Mouse (Mus musculus) MEL (cell line): ENCODE measurements at regions not wholly inside any gene's neighbourhood (a gene's known extent, or its start where the extent isn't known, plus 50 kb on each side); places are given as distances from the start of the nearest gene placed in this dataset.

Experiments used
- DNase-seq: peaks from one replicate; pipeline ENCODE4 v3.0.0; 2011; ENCODE audit warnings: low read depth, low spot score
- H3K27ac ChIP-seq: 2 replicates; pipeline ENCODE4 v1.5.1; 2012; ENCODE audit warnings: low read depth, mild to moderate bottlenecking, control low read depth, low read length, moderate library complexity; ENCODE audit not compliant: control insufficient read depth
- H3K27me3 ChIP-seq, 2 experiments: fragments of 150-350 bp in 1 of 2; sonication (generic) in 1 of 2; 2 replicates each; pipeline ENCODE4 v1.6.1; 2012; ENCODE audit warnings: low read length in 2 of 2, mild to moderate bottlenecking in 2 of 2, improper control_type of control experiment in 1 of 2, moderate library complexity in 1 of 2; ENCODE audit not compliant: insufficient read depth in 2 of 2, control insufficient read depth in 1 of 2
- H3K36me3 ChIP-seq, 2 experiments: 2 replicates each; pipeline ENCODE4 v1.6.1; 2012 to 2014; ENCODE audit warnings: low read length in 2 of 2, improper control_type of control experiment in 1 of 2, inconsistent platforms in 1 of 2, mild to moderate bottlenecking in 1 of 2; ENCODE audit not compliant: insufficient read depth in 2 of 2, control insufficient read depth in 1 of 2
- H3K4me1 ChIP-seq, 2 experiments: fragments of 150-350 bp in 1 of 2; sonication (generic) in 1 of 2; 2 replicates each; pipeline ENCODE4 v1.6.1; 2012; ENCODE audit warnings: low read length in 2 of 2, improper control_type of control experiment in 1 of 2, mild to moderate bottlenecking in 1 of 2; ENCODE audit not compliant: insufficient read depth in 2 of 2, control insufficient read depth in 1 of 2
- H3K4me3 ChIP-seq, 2 experiments: fragments of 150-350 bp in 1 of 2; sonication (generic) in 1 of 2; 2 replicates each; pipeline ENCODE4 v1.5.1; 2012; ENCODE audit warnings: low read depth in 2 of 2, low read length in 2 of 2, mild to moderate bottlenecking in 2 of 2, moderate library complexity in 2 of 2, control low read depth in 1 of 2, improper control_type of control experiment in 1 of 2; ENCODE audit not compliant: control insufficient read depth in 1 of 2, insufficient read depth in 1 of 2
- H3K79me2 ChIP-seq: 2 replicates; pipeline ENCODE4 v1.6.1; 2012; ENCODE audit warnings: mild to moderate bottlenecking, low read length, moderate library complexity; ENCODE audit not compliant: control insufficient read depth, poor library complexity, insufficient read depth
- H3K9ac ChIP-seq: 2 replicates; pipeline ENCODE4 v1.6.1; 2012; ENCODE audit warnings: low read depth, mild to moderate bottlenecking, control low read depth, low read length, moderate library complexity; ENCODE audit not compliant: control insufficient read depth, poor library complexity, severe bottlenecking
- H3K9me3 ChIP-seq: fragments of 150-350 bp; sonication (generic); replicated peaks from 2 replicates; pipeline ENCODE4 v1.6.1; 2012; ENCODE audit warnings: mild to moderate bottlenecking, low read length, improper control_type of control experiment, moderate library complexity; ENCODE audit not compliant: insufficient read depth
- BHLHE40 ChIP-seq: IDR thresholded peaks from 2 replicates; pipeline ENCODE4 v1.6.1; 2012; ENCODE audit warnings: low read depth, mild to moderate bottlenecking, inconsistent platforms, low read length, improper control_type of control experiment, borderline replicate concordance
- E2F4 ChIP-seq: IDR thresholded peaks from 2 replicates; pipeline ENCODE4 v1.6.1; 2011; ENCODE audit warnings: low read depth, low read length, improper control_type of control experiment, borderline replicate concordance
- EP300 ChIP-seq, 2 experiments: IDR thresholded peaks; 2 replicates each; pipeline ENCODE4 v1.6.1; 2011; ENCODE audit warnings: improper control_type of control experiment in 2 of 2, low read length in 2 of 2, low read depth in 1 of 2, mild to moderate bottlenecking in 1 of 2
- ETS1 ChIP-seq: IDR thresholded peaks from 2 replicates; pipeline ENCODE4 v1.6.1; 2012; ENCODE audit warnings: low read depth, mild to moderate bottlenecking, inconsistent platforms, low read length, improper control_type of control experiment, moderate library complexity
- GABPA ChIP-seq: IDR thresholded peaks from 2 replicates; pipeline ENCODE4 v1.6.1; 2012; ENCODE audit warnings: low read depth, mild to moderate bottlenecking, inconsistent platforms, low read length, improper control_type of control experiment, moderate library complexity
- GATA1 ChIP-seq: IDR thresholded peaks from 2 replicates; pipeline ENCODE4 v1.6.1; 2011; ENCODE audit warnings: low read depth, low read length, improper control_type of control experiment
- JUND ChIP-seq: IDR thresholded peaks from 2 replicates; pipeline ENCODE4 v1.6.1; 2011; ENCODE audit warnings: low read depth, mild to moderate bottlenecking, improper control_type of control experiment, low read length
- KAT2A ChIP-seq: conservative IDR thresholded peaks from 2 replicates; pipeline ENCODE4 v1.6.1; 2012; ENCODE audit warnings: low read depth, low read length, improper control_type of control experiment, inconsistent platforms
- MAX ChIP-seq: IDR thresholded peaks from 2 replicates; pipeline ENCODE4 v1.6.1; 2011; ENCODE audit warnings: low read length, improper control_type of control experiment
- MEF2A ChIP-seq: IDR thresholded peaks from 2 replicates; pipeline ENCODE4 v1.6.1; 2014; ENCODE audit warnings: low read depth, mild to moderate bottlenecking, inconsistent platforms, low read length, improper control_type of control experiment; ENCODE audit not compliant: poor library complexity, insufficient replicate concordance, severe bottlenecking; ENCODE audit errors: extremely low read depth
- MYC ChIP-seq: IDR thresholded peaks from 2 replicates; pipeline ENCODE4 v1.6.1; 2011; ENCODE audit warnings: low read depth, mild to moderate bottlenecking, low read length, improper control_type of control experiment, moderate library complexity
- NELFE ChIP-seq: IDR thresholded peaks from 2 replicates; pipeline ENCODE4 v1.6.1; 2011; ENCODE audit warnings: low read depth, low read length, improper control_type of control experiment
- NRF1 ChIP-seq: IDR thresholded peaks from 2 replicates; pipeline ENCODE4 v1.6.1; 2014; ENCODE audit warnings: low read depth, mild to moderate bottlenecking, inconsistent platforms, low read length, improper control_type of control experiment, moderate library complexity; ENCODE audit not compliant: poor library complexity, insufficient read depth, severe bottlenecking
- POLR2A ChIP-seq, 2 experiments: IDR thresholded peaks; 2 replicates each; pipeline ENCODE4 v1.6.1; 2011 to 2012; ENCODE audit warnings: low read length in 2 of 2, mild to moderate bottlenecking in 2 of 2, control low read depth in 1 of 2, improper control_type of control experiment in 1 of 2, low read depth in 1 of 2, moderate library complexity in 1 of 2; ENCODE audit not compliant: control insufficient read depth in 1 of 2, insufficient read depth in 1 of 2, poor library complexity in 1 of 2
- SIN3A ChIP-seq: IDR thresholded peaks from 2 replicates; pipeline ENCODE4 v1.6.1; 2012; ENCODE audit warnings: low read length, improper control_type of control experiment, inconsistent platforms
- TAL1 ChIP-seq: IDR thresholded peaks from 2 replicates; pipeline ENCODE4 v1.6.1; 2012; ENCODE audit warnings: mild to moderate bottlenecking, inconsistent platforms, low read length, moderate library complexity, mixed read lengths
- TBP ChIP-seq: IDR thresholded peaks from 2 replicates; pipeline ENCODE4 v1.8.0; 2011; ENCODE audit warnings: low read depth, low read length, improper control_type of control experiment
- TCF12 ChIP-seq: IDR thresholded peaks from 2 replicates; pipeline ENCODE4 v1.6.1; 2014; ENCODE audit warnings: low read depth, mild to moderate bottlenecking, inconsistent platforms, low read length, improper control_type of control experiment, moderate library complexity
- UBTF ChIP-seq: IDR thresholded peaks from 2 replicates; pipeline ENCODE4 v1.6.1; 2012; ENCODE audit warnings: low read depth, mild to moderate bottlenecking, inconsistent platforms, low read length, improper control_type of control experiment, moderate library complexity, borderline replicate concordance; ENCODE audit not compliant: insufficient read depth
- USF2 ChIP-seq, 2 experiments: IDR thresholded peaks; 2 replicates each; pipeline ENCODE4 v1.6.1; 2011 to 2012; ENCODE audit warnings: improper control_type of control experiment in 2 of 2, low read length in 2 of 2, borderline replicate concordance in 1 of 2, inconsistent platforms in 1 of 2, low read depth in 1 of 2, mild to moderate bottlenecking in 1 of 2; ENCODE audit not compliant: insufficient read depth in 1 of 2
- ZNF384 ChIP-seq: IDR thresholded peaks from 2 replicates; pipeline ENCODE4 v1.6.1; 2012; ENCODE audit warnings: low read depth, mild to moderate bottlenecking, inconsistent platforms, low read length, improper control_type of control experiment

GRCm38 (mm10) chr19:14353151-14353550 lies 244.7 kb downstream of the Tle4 start:
- TF ChIP-seq MAX, result no peak
- TF ChIP-seq BHLHE40, result no peak
- TF ChIP-seq ETS1, result no peak
- no peak for TF ChIP-seq KAT2A
- Histone ChIP-seq H3K79me2 (no peaks in the 10 kb centered on the region), H3K4me1 (no peaks in the 10 kb centered on the region), H3K27me3 (no peaks in the 10 kb centered on the region), H3K27ac (no peak overlapping the region), H3K9ac (no peak overlapping the region), H3K9me3 (no peaks in the 10 kb centered on the region), H3K36me3 (no peaks in the 10 kb centered on the region), H3K4me3 (no peak overlapping the region)
- peak; percentile 7 for DNase-seq

DNA sequence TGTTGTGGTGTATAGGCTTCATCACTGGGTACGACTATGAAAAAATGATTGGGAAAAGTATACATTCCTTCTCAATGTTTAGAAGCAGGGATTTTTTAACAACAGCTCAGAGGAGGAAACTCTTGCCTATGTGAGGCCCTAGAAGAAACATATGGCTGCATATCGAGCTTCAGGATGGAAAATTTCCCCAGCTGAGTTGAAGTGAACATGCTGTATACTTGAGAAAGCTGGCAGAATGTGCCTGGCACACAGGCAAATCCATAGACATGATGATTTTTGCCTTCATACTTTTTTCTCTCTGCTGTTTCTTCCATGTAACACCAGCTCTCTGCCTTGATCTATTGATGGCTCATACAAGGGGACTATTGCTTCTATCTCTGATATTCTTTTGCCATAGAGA lies 242.7 kb downstream of the Tle4 start:
- Histone ChIP-seq H3K4me1 (no peaks in the 10 kb centered on the region), H3K27ac (no peak overlapping the region), H3K9me3 (no peaks in the 10 kb centered on the region), H3K79me2 (no peaks in the 10 kb centered on the region), H3K4me3 (no peak overlapping the region), H3K9ac (no peak overlapping the region), H3K27me3 (no peaks in the 10 kb centered on the region), H3K36me3 (no peaks in the 10 kb centered on the region)
- no peak for TF ChIP-seq NELFE
- no peak for TF ChIP-seq NRF1
- TF ChIP-seq USF2 (IDR thresholded peaks at IDR 0.05; ENCODE audit: borderline replicate concordance in 1 of 2, insufficient read depth in 1 of 2, low read depth in 1 of 2, low read length in 2 of 2), result no peak
- TF ChIP-seq E2F4, result no peak
- TF ChIP-seq EP300 (IDR thresholded peaks at IDR 0.05; ENCODE audit: low read depth in 1 of 2, low read length in 2 of 2), result no peak
- TF ChIP-seq MYC, result no peak
- no peak for TF ChIP-seq SIN3A
- no peak for TF ChIP-seq UBTF
- TF ChIP-seq ZNF384, result no peak
- no peak for TF ChIP-seq GABPA
- TF ChIP-seq MEF2A, result no peak
- TF ChIP-seq JUND, result no peak
- TF ChIP-seq POLR2A (IDR thresholded peaks at IDR 0.05; ENCODE audit: control insufficient read depth in 1 of 2, insufficient read depth in 1 of 2, low read depth in 1 of 2, low read length in 2 of 2, poor library complexity in 1 of 2), result no peak
- TF ChIP-seq TBP, result no peak
- TF ChIP-seq TAL1, result no peak
- no peak for TF ChIP-seq TCF12
- TF ChIP-seq GATA1, result no peak
- DNase-seq, result no peak
